12 mouse cellular contexts compared by ENCODE assay signal in the genomic region with DNA sequence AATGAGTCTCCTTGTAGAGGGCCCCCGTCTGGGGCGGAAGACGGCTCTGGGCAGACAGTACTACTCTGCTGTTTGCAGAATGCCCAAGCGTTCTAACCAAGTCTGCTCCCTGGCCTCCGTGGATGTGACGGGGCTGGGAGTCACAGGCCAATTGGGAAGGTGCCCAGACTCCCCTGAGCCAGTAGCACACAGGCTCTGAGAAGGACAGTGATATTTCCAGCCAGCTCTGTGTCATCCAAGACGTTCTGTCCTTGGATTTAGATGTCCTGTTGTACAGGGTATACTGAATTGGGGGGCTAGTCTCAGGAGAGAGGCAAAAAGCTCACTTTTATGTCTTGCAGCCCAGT. TPM values are rescaled to one million over a fixed set of nuclear protein-coding genes. Genes with fewer than 3 reads are reported as not detected.
A peak's percentile ranks its signal among the peaks of the same experiment; 100 is the strongest.
DNase-seq lines count a peak whose midpoint lies in the region; ATAC-seq and TF ChIP-seq lines count a peak whose summit lies in the region.
"Had no signal": no experiment of that assay in that cellular context is flagged by ENCODE, and none has a peak within 500 bp of the region (broad histone marks: within the 10 kb centered on the region; RNA-seq: fewer than 3 reads in every experiment).

No protein-coding gene starts in this region.

- H3K4me3 ChIP-seq in heart, adult 2 months = no peak overlapping the region
- H3K4me3 ChIP-seq in neural tube, embryonic 14.5 days (ENCODE audit: low read depth, low read length) = no peak overlapping the region
- no peak overlapping the region for H3K4me3 ChIP-seq in neural tube, embryonic 15.5 days (replicated peaks)
- H3K4me3 ChIP-seq: erythroblast, embryonic 14.5 days; myocyte had no signal

- DNase-seq in heart, adult 2 months = peak; percentile 64 to 69
- DNase-seq in heart, postnatal 25 days (ENCODE audit: low spot score) = no peak
- DNase-seq in neural tube, embryonic 10.5 days (ENCODE audit: extremely low spot score, low spot score) = no peak
- peak; percentile 66 for DNase-seq in gastrocnemius, postnatal 25 days
- no peak for DNase-seq in layer of hippocampus, postnatal 14 days (ENCODE audit: low spot score in 2 of 2)
- DNase-seq in cerebellum, postnatal 25 days = no peak
- DNase-seq: cerebellum, adult 11-12 months; liver, postnatal 0 days had no signal

- no peaks in the 10 kb centered on the region for H3K36me3 ChIP-seq in heart, adult 2 months (ENCODE audit: control insufficient read depth, insufficient read depth, low read length)
- H3K36me3 ChIP-seq in neural tube, embryonic 14.5 days (ENCODE audit: control insufficient read depth, insufficient read depth, low read length) = no peaks in the 10 kb centered on the region
- 0 out of 2 replicates have a peak, but pooled peaks cover 4% of the 10 kb centered on the region for H3K36me3 ChIP-seq in neural tube, embryonic 15.5 days

- H3K79me2 ChIP-seq in heart, adult 2 months (replicated peaks; ENCODE audit: control insufficient read depth, insufficient read depth, low read length) = no peaks in the 10 kb centered on the region

- H3K4me1 ChIP-seq in heart, adult 2 months (ENCODE audit: control insufficient read depth, insufficient read depth, low read length) = peaks cover 32% of the 10 kb centered on the region
- no peaks in the 10 kb centered on the region for H3K4me1 ChIP-seq in neural tube, embryonic 14.5 days (ENCODE audit: control insufficient read depth, insufficient read depth, low read length)
- peaks cover 28% of the 10 kb centered on the region for H3K4me1 ChIP-seq in neural tube, embryonic 15.5 days

- no peaks in the 10 kb centered on the region for H3K27me3 ChIP-seq in heart, adult 2 months (ENCODE audit: control insufficient read depth, insufficient read depth, low read length)
- no peaks in the 10 kb centered on the region for H3K27me3 ChIP-seq in neural tube, embryonic 14.5 days (ENCODE audit: control insufficient read depth, insufficient read depth, low read length)
- 0 out of 2 replicates have a peak, but pooled peaks cover 7% of the 10 kb centered on the region for H3K27me3 ChIP-seq in neural tube, embryonic 15.5 days (replicated peaks)

- TF ChIP-seq POLR2A in heart, adult 2 months (IDR thresholded peaks at IDR 0.05; ENCODE audit: insufficient read depth, low read depth, low read length) = no peak

- no peak for TF ChIP-seq EP300 in heart, adult 2 months (IDR thresholded peaks at IDR 0.05; ENCODE audit: insufficient read depth, low read depth, low read length)

- H3K27ac ChIP-seq in heart, adult 2 months = peak overlapping the region; percentile 89
- H3K27ac ChIP-seq in neural tube, embryonic 14.5 days (ENCODE audit: low read depth, low read length) = no peak overlapping the region
- H3K27ac ChIP-seq in neural tube, embryonic 15.5 days (replicated peaks) = 0 out of 2 replicates have a peak overlapping the region, but pooled peaks have one; percentile 23

- H3K9me3 ChIP-seq in neural tube, embryonic 14.5 days (ENCODE audit: control insufficient read depth, low read length) = no peaks in the 10 kb centered on the region
- no peaks in the 10 kb centered on the region for H3K9me3 ChIP-seq in neural tube, embryonic 15.5 days (replicated peaks)

- TF ChIP-seq CTCF in heart, adult 2 months (IDR thresholded peaks at IDR 0.05) = no peak

- no peak overlapping the region; the same call in 1 of the 2 replicates for H3K9ac ChIP-seq in heart, adult 2 months (ENCODE audit: low read depth, low read length)
- H3K9ac ChIP-seq in neural tube, embryonic 14.5 days (replicated peaks; ENCODE audit: low read depth, low read length) = no peak overlapping the region
- H3K9ac ChIP-seq in neural tube, embryonic 15.5 days (replicated peaks) = no peak overlapping the region
- H3K9ac ChIP-seq: liver, postnatal 0 days had no signal

- H3K4me2 ChIP-seq in neural tube, embryonic 14.5 days (ENCODE audit: low read depth, low read length) = no peak overlapping the region
- no peak overlapping the region for H3K4me2 ChIP-seq in neural tube, embryonic 15.5 days

- WGBS in heart, adult 2 months = 14% methylated on average over 7 of the region's 7 CpGs
- WGBS in neural tube, embryonic 14.5 days = 35% methylated on average over 7 of the region's 7 CpGs
- WGBS in neural tube, embryonic 15.5 days = 32% methylated on average over 7 of the region's 7 CpGs

- ATAC-seq in neural tube, embryonic 14.5 days (ENCODE audit: low read depth) = 0 out of 2 replicates have a peak, but pooled peaks have one; percentile 32
- no peak for ATAC-seq in neural tube, embryonic 15.5 days (ENCODE audit: low FRiP score)
- ATAC-seq: liver, postnatal 0 days had no signal

- intact Hi-C loops in heart, adult 2 months (cut with DNase I) = loop anchor here (2.0 kb wide), 1 partner anchor 14 kb away; no protein-coding TSS in a partner anchor
- intact Hi-C loops in heart, postnatal 25 days (cut with DNase I) = no loop called here

RNA-seq across cellular contexts. Expression of gene Kif26a, which starts 36.6 kb away (rescaled TPM):
- total RNA-seq in heart, adult 2 months (2021) = 10 to 100 TPM; 10.7 to 12.0 TPM
- 7.3 and 8.2 TPM in 2 replicates for polyA plus RNA-seq in heart, adult 2 months (2012; rRNA removed)
- total RNA-seq in heart, postnatal 25 days (2021) = 10 to 100 TPM; 14.3 to 16.6 TPM
- 3.5 and 4.4 TPM in 2 replicates for polyA plus RNA-seq in neural tube, embryonic 14.5 days (2014; fragmentation: Nextera tagmentation; extraction: Ambion mirVana)
- total RNA-seq in gastrocnemius, postnatal 25 days (2021) = 1 to 10 TPM; 5.3 to 5.5 TPM
- polyA plus RNA-seq in neural tube, embryonic 15.5 days (2015; fragmentation: Nextera tagmentation; extraction: Ambion mirVana) = 4.0 and 4.2 TPM in 2 replicates
- 1 to 10 TPM; 7.0 to 8.9 TPM for total RNA-seq in layer of hippocampus, postnatal 14 days (2021)
- polyA plus RNA-seq: erythroblast, embryonic 14.5 days had no signal

Comparison
In these comparisons a context has a peak if more than half of its experiments do, and no peak if none do; other contexts are left out.
1. DNase-seq: peak in heart, adult 2 months (2 of 2) and gastrocnemius, postnatal 25 days (single experiment); none in heart, postnatal 25 days (single experiment), neural tube, embryonic 10.5 days (single experiment), layer of hippocampus, postnatal 14 days (0 of 2) and cerebellum, postnatal 25 days (0 of 2).